Mouse (Mus musculus) neutrophil, adult 59 days (primary cell): ENCODE results near the gene Smpx. TPM values are rescaled to one million over a fixed set of nuclear protein-coding genes. Genes with fewer than 3 reads are reported as not detected.

Experiments
- total RNA-seq, 2 experiments: library from RNA; stranded (reverse); gene quantifications; 1 replicate in 1 of 2; 2 replicates in 1 of 2; pipeline ENCODE4 v1.2.4; 2023

Gene Smpx
- not detected for total RNA-seq

GRCm38 (mm10) chrX:157698862-157699261 is at the start of gene Smpx:
Gene Smpx, plus strand, starts transcription at chrX:157698910.

Other genes starting within 250 kb of the Smpx start
- gene Sms, start 206.6 kb upstream of the Smpx start, total RNA-seq: 10 to 100 TPM; 11.0 to 16.2 TPM
- 1 to 10 TPM in 1 of 2 experiments, not detected in 1; 1.7 TPM for gene Yy2, start 129.9 kb upstream of the Smpx start, total RNA-seq
- 10 to 100 TPM in 1 of 2 experiments, 1 to 10 TPM in 1; 8.9 to 12.7 TPM for gene Mbtps2, start 100.2 kb upstream of the Smpx start, total RNA-seq
- gene Klhl34, start 119.5 kb downstream of the Smpx start, total RNA-seq: not detected